Mouse (Mus musculus): ENCODE measurements around the gene Tlcd2. TPM values are rescaled to one million over a fixed set of nuclear protein-coding genes. Genes with fewer than 3 reads are reported as not detected.

Gene Tlcd2
- polyA plus RNA-seq, 1 experiment from 2014 or later = 16.1 TPM

- Histone ChIP-seq H3K4me3 (ENCODE audit: low read depth, low read length) (no peak overlapping the region), H3K4me2 (no peak overlapping the region), H3K27ac (ENCODE audit: low read depth, low read length) (no peak overlapping the region), H3K36me3 (ENCODE audit: control insufficient read depth, insufficient read depth, low read length) (0 out of 2 replicates have a peak, but pooled peaks cover 2% of the 10 kb centered on the region), H3K27me3 (ENCODE audit: control insufficient read depth, insufficient read depth, low read length) (no peaks in the 10 kb centered on the region), H3K9ac (ENCODE audit: low read depth, low read length) (no peak overlapping the region), H3K4me1 (ENCODE audit: control insufficient read depth, insufficient read depth, low read length) (peaks cover 6% of the 10 kb centered on the region), H3K9me3 (replicated peaks; ENCODE audit: control insufficient read depth, low read length) (no peaks in the 10 kb centered on the region)
- WGBS (ENCODE audit: insufficient replicate concordance) = 82% methylated on average over 7 of the region's 7 CpGs
- ATAC-seq (replicated peaks; ENCODE audit: insufficient number of reproducible peaks, low FRiP score, low TSS enrichment) = no peak
Observed at GRCm38 (mm10) chr11:75441034-75441433, 20.5 kb upstream of the Tlcd2 start.

- H3K9me3 ChIP-seq (replicated peaks; ENCODE audit: control insufficient read depth, low read length) = no peaks in the 10 kb centered on the region
- H3K27me3 ChIP-seq (ENCODE audit: control insufficient read depth, insufficient read depth, low read length) = no peaks in the 10 kb centered on the region
- 0 out of 2 replicates have a peak, but pooled peaks cover 2% of the 10 kb centered on the region for H3K36me3 ChIP-seq (ENCODE audit: control insufficient read depth, insufficient read depth, low read length)
- 87% methylated on average over 16 of the region's 16 CpGs for WGBS (ENCODE audit: insufficient replicate concordance)
- peaks cover 6% of the 10 kb centered on the region for H3K4me1 ChIP-seq (ENCODE audit: control insufficient read depth, insufficient read depth, low read length)
- no peak overlapping the region for H3K27ac ChIP-seq (ENCODE audit: low read depth, low read length)
- ATAC-seq (replicated peaks; ENCODE audit: insufficient number of reproducible peaks, low FRiP score, low TSS enrichment) = no peak; the same call in 1 of the 2 replicates
- H3K4me2 ChIP-seq = no peak overlapping the region
- H3K4me3 ChIP-seq (ENCODE audit: low read depth, low read length) = no peak overlapping the region
- no peak overlapping the region for H3K9ac ChIP-seq (ENCODE audit: low read depth, low read length)
Observed at GRCm38 (mm10) chr11:75441601-75442000, 19.9 kb upstream of the Tlcd2 start.

GRCm38 (mm10) chr11:75443711-75444110 lies 17.8 kb upstream of the Tlcd2 start:
- no peak for ATAC-seq (replicated peaks; ENCODE audit: insufficient number of reproducible peaks, low FRiP score, low TSS enrichment)
- WGBS (ENCODE audit: insufficient replicate concordance) = 65% methylated on average over 8 of the region's 8 CpGs
- Histone ChIP-seq H3K9me3 (replicated peaks; ENCODE audit: control insufficient read depth, low read length) (no peaks in the 10 kb centered on the region), H3K9ac (ENCODE audit: low read depth, low read length) (no peak overlapping the region), H3K27me3 (ENCODE audit: control insufficient read depth, insufficient read depth, low read length) (no peaks in the 10 kb centered on the region), H3K4me3 (ENCODE audit: low read depth, low read length) (no peak overlapping the region), H3K4me1 (ENCODE audit: control insufficient read depth, insufficient read depth, low read length) (peaks cover 2% of the 10 kb centered on the region; the same call in 1 of the 2 replicates), H3K27ac (ENCODE audit: low read depth, low read length) (no peak overlapping the region), H3K4me2 (no peak overlapping the region), H3K36me3 (ENCODE audit: control insufficient read depth, insufficient read depth, low read length) (peaks cover 14% of the 10 kb centered on the region)

- Histone ChIP-seq H3K9ac (ENCODE audit: low read depth, low read length) (peak overlapping the region; percentile 39; the same call in 1 of the 2 replicates), H3K4me2 (peak overlapping the region; percentile 14), H3K36me3 (ENCODE audit: control insufficient read depth, insufficient read depth, low read length) (peaks cover 16% of the 10 kb centered on the region), H3K27ac (ENCODE audit: low read depth, low read length) (0 out of 2 replicates have a peak overlapping the region, but pooled peaks have one; percentile 31), H3K4me1 (ENCODE audit: control insufficient read depth, insufficient read depth, low read length) (peaks cover 12% of the 10 kb centered on the region), H3K27me3 (ENCODE audit: control insufficient read depth, insufficient read depth, low read length) (no peaks in the 10 kb centered on the region), H3K9me3 (replicated peaks; ENCODE audit: control insufficient read depth, low read length) (no peaks in the 10 kb centered on the region), H3K4me3 (ENCODE audit: low read depth, low read length) (no peak overlapping the region)
- no peak for ATAC-seq (replicated peaks; ENCODE audit: insufficient number of reproducible peaks, low FRiP score, low TSS enrichment)
- WGBS (ENCODE audit: insufficient replicate concordance) = 75% methylated on average over 3 of the region's 3 CpGs
Observed at GRCm38 (mm10) chr11:75448575-75448974, 12.9 kb upstream of the Tlcd2 start.

GRCm38 (mm10) chr11:75449695-75450094 lies 11.8 kb upstream of the Tlcd2 start:
- Histone ChIP-seq H3K27me3 (ENCODE audit: control insufficient read depth, insufficient read depth, low read length) (no peaks in the 10 kb centered on the region), H3K9me3 (replicated peaks; ENCODE audit: control insufficient read depth, low read length) (no peaks in the 10 kb centered on the region), H3K36me3 (ENCODE audit: control insufficient read depth, insufficient read depth, low read length) (peaks cover 14% of the 10 kb centered on the region), H3K4me3 (ENCODE audit: low read depth, low read length) (no peak overlapping the region), H3K4me1 (ENCODE audit: control insufficient read depth, insufficient read depth, low read length) (peaks cover 18% of the 10 kb centered on the region), H3K9ac (ENCODE audit: low read depth, low read length) (no peak overlapping the region), H3K27ac (ENCODE audit: low read depth, low read length) (no peak overlapping the region), H3K4me2 (peak overlapping the region; percentile 14)
- ATAC-seq (replicated peaks; ENCODE audit: insufficient number of reproducible peaks, low FRiP score, low TSS enrichment) = 0 out of 2 replicates have a peak, but pooled peaks have one; percentile 40
- 73% methylated on average over 7 of the region's 7 CpGs for WGBS (ENCODE audit: insufficient replicate concordance)

GRCm38 (mm10) chr11:75450304-75450908 lies 11.1 kb upstream of the Tlcd2 start:
- no peaks in the 10 kb centered on the region for H3K27me3 ChIP-seq (ENCODE audit: control insufficient read depth, insufficient read depth, low read length)
- peak overlapping the region; percentile 14 for H3K4me2 ChIP-seq
- 73% methylated on average over 8 of the region's 8 CpGs for WGBS (ENCODE audit: insufficient replicate concordance)
- peak overlapping the region; percentile 16; the same call in 1 of the 2 replicates for H3K27ac ChIP-seq (ENCODE audit: low read depth, low read length)
- no peak overlapping the region; the same call in 1 of the 2 replicates for H3K9ac ChIP-seq (ENCODE audit: low read depth, low read length)
- H3K4me1 ChIP-seq (ENCODE audit: control insufficient read depth, insufficient read depth, low read length) = peaks cover 25% of the 10 kb centered on the region
- no peak for ATAC-seq (replicated peaks; ENCODE audit: insufficient number of reproducible peaks, low FRiP score, low TSS enrichment)
- H3K36me3 ChIP-seq (ENCODE audit: control insufficient read depth, insufficient read depth, low read length) = peaks cover 14% of the 10 kb centered on the region
- no peaks in the 10 kb centered on the region for H3K9me3 ChIP-seq (replicated peaks; ENCODE audit: control insufficient read depth, low read length)
- peak overlapping the region; percentile 18; the same call in 1 of the 2 replicates for H3K4me3 ChIP-seq (ENCODE audit: low read depth, low read length)

- Histone ChIP-seq H3K36me3 (ENCODE audit: control insufficient read depth, insufficient read depth, low read length) (peaks cover 14% of the 10 kb centered on the region), H3K9ac (ENCODE audit: low read depth, low read length) (peak overlapping the region; percentile 10; the same call in 1 of the 2 replicates), H3K4me2 (peak overlapping the region; percentile 14), H3K4me1 (ENCODE audit: control insufficient read depth, insufficient read depth, low read length) (peaks cover 25% of the 10 kb centered on the region), H3K27me3 (ENCODE audit: control insufficient read depth, insufficient read depth, low read length) (no peaks in the 10 kb centered on the region), H3K27ac (ENCODE audit: low read depth, low read length) (0 out of 2 replicates have a peak overlapping the region, but pooled peaks have one; percentile 16), H3K4me3 (ENCODE audit: low read depth, low read length) (peak overlapping the region; percentile 18; the same call in 1 of the 2 replicates), H3K9me3 (replicated peaks; ENCODE audit: control insufficient read depth, low read length) (no peaks in the 10 kb centered on the region)
- 75% methylated on average over 15 of the region's 15 CpGs for WGBS (ENCODE audit: insufficient replicate concordance)
- no peak for ATAC-seq (replicated peaks; ENCODE audit: insufficient number of reproducible peaks, low FRiP score, low TSS enrichment)
Observed at GRCm38 (mm10) chr11:75450936-75451335, 10.6 kb upstream of the Tlcd2 start.

GRCm38 (mm10) chr11:75452081-75452480 lies 9.4 kb upstream of the Tlcd2 start:
- H3K9me3 ChIP-seq (replicated peaks; ENCODE audit: control insufficient read depth, low read length) = no peaks in the 10 kb centered on the region
- peaks cover 14% of the 10 kb centered on the region for H3K36me3 ChIP-seq (ENCODE audit: control insufficient read depth, insufficient read depth, low read length)
- no peak overlapping the region for H3K4me2 ChIP-seq
- ATAC-seq (replicated peaks; ENCODE audit: insufficient number of reproducible peaks, low FRiP score, low TSS enrichment) = no peak
- 84% methylated on average over 8 of the region's 8 CpGs for WGBS (ENCODE audit: insufficient replicate concordance)
- H3K9ac ChIP-seq (ENCODE audit: low read depth, low read length) = no peak overlapping the region
- H3K4me3 ChIP-seq (ENCODE audit: low read depth, low read length) = no peak overlapping the region
- H3K27me3 ChIP-seq (ENCODE audit: control insufficient read depth, insufficient read depth, low read length) = no peaks in the 10 kb centered on the region
- peaks cover 25% of the 10 kb centered on the region for H3K4me1 ChIP-seq (ENCODE audit: control insufficient read depth, insufficient read depth, low read length)
- H3K27ac ChIP-seq (ENCODE audit: low read depth, low read length) = no peak overlapping the region
